13 mouse cellular contexts compared by ENCODE assay signal in the genomic region with DNA sequence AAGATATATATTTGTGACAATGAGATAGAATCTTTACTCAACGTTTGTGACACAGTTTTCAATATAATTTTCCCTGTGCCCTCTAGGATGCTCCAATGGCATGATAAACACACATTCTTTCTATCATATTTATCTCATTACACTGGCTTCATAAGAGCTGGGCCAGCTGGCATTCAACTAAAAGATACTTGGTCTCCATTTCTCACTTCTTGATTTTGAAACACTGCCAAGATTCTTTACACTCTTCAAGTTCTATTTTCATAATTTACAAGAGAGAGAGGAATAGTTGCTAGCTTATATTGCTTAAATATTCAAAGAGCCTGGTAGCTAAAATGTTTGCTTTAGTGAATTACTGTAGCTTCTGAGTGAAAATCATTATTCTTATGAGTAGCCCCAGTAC.
"Had no signal": no experiment of that assay in that cellular context is flagged by ENCODE, and none has a peak within 500 bp of the region (broad histone marks: within the 10 kb centered on the region; RNA-seq: fewer than 3 reads in every experiment).

No protein-coding gene starts in this region.

- DNase-seq: kidney, adult 2 months; kidney, postnatal 14 days; layer of hippocampus, adult 9-11 months; lung, adult 2 months; thymus, adult 18-20 months; thymus, postnatal 14 days had no signal

- H3K36me3 ChIP-seq: kidney, embryonic 15.5 days; limb, embryonic 10.5 days; liver, embryonic 15.5 days; midbrain, embryonic 13.5 days; neural tube, embryonic 12.5 days had no signal

- H3K9me3 ChIP-seq: kidney, embryonic 15.5 days; limb, embryonic 10.5 days; liver, embryonic 15.5 days; midbrain, embryonic 13.5 days; neural tube, embryonic 12.5 days had no signal

- H3K27ac ChIP-seq: kidney, embryonic 15.5 days; limb, embryonic 10.5 days; liver, embryonic 15.5 days; midbrain, embryonic 13.5 days; neural tube, embryonic 12.5 days; stomach, postnatal 0 days had no signal

- H3K4me1 ChIP-seq: kidney, embryonic 15.5 days; limb, embryonic 10.5 days; liver, embryonic 15.5 days; midbrain, embryonic 13.5 days; neural tube, embryonic 12.5 days had no signal

- ATAC-seq: midbrain, embryonic 13.5 days had no signal

- H3K9ac ChIP-seq: kidney, embryonic 15.5 days; liver, embryonic 15.5 days; midbrain, embryonic 13.5 days; neural tube, embryonic 12.5 days had no signal

- H3K27me3 ChIP-seq: kidney, embryonic 15.5 days; liver, embryonic 15.5 days; midbrain, embryonic 13.5 days; neural tube, embryonic 12.5 days had no signal

- H3K4me3 ChIP-seq: kidney, embryonic 15.5 days; limb, embryonic 10.5 days; liver, embryonic 15.5 days; midbrain, embryonic 13.5 days; neural tube, embryonic 12.5 days had no signal

- H3K4me2 ChIP-seq: kidney, embryonic 15.5 days; liver, embryonic 11.5 days; liver, embryonic 15.5 days; midbrain, embryonic 13.5 days; neural tube, embryonic 12.5 days had no signal
